Mouse (Mus musculus) heart, embryonic 11.5 days (tissue): ENCODE measurements around the gene Mme. TPM values are rescaled to one million over a fixed set of nuclear protein-coding genes. Genes with fewer than 3 reads are reported as not detected.

ENCODE experiments used
- ATAC-seq: fragments of 200-750 bp; cut with Nextera tagmentation; replicated peaks from 2 replicates; pipeline ENCODE4 v1.8.0; 2017; ENCODE audit warnings: moderate library complexity; ENCODE audit not compliant: insufficient number of reproducible peaks, low FRiP score, low TSS enrichment
- H3K27ac ChIP-seq: fragments of 300-500 bp; sonication (generic); 2 replicates; pipeline ENCODE4 v1.5.1; 2014; ENCODE audit warnings: mild to moderate bottlenecking, low read depth, low read length
- H3K27me3 ChIP-seq: fragments of 300-500 bp; sonication (generic); 2 replicates; pipeline ENCODE4 v1.6.1; 2014; ENCODE audit warnings: mild to moderate bottlenecking, low read length, mixed read lengths; ENCODE audit not compliant: control insufficient read depth, insufficient read depth
- H3K36me3 ChIP-seq: fragments of 300-500 bp; sonication (generic); 2 replicates; pipeline ENCODE4 v1.6.1; 2014; ENCODE audit warnings: mild to moderate bottlenecking, low read length, moderate library complexity, mixed read lengths; ENCODE audit not compliant: control insufficient read depth, insufficient read depth
- H3K4me1 ChIP-seq: fragments of 300-500 bp; sonication (generic); 2 replicates; pipeline ENCODE4 v1.6.1; 2014; ENCODE audit warnings: low read length; ENCODE audit not compliant: control insufficient read depth, insufficient read depth
- H3K4me2 ChIP-seq: fragments of 300-500 bp; sonication (generic); 2 replicates; pipeline ENCODE4 v1.6.1; 2014; ENCODE audit warnings: mild to moderate bottlenecking, moderate library complexity
- H3K4me3 ChIP-seq: fragments of 300-500 bp; sonication (generic); 2 replicates; pipeline ENCODE4 v1.5.1; 2014; ENCODE audit warnings: low read depth, low read length
- H3K9ac ChIP-seq: fragments of 300-500 bp; sonication (generic); 2 replicates; pipeline ENCODE4 v1.6.1; 2014; ENCODE audit warnings: mild to moderate bottlenecking, low read depth, low read length, moderate library complexity
- H3K9me3 ChIP-seq: fragments of 300-500 bp; sonication (generic); replicated peaks from 2 replicates; pipeline ENCODE4 v1.6.1; 2016; ENCODE audit warnings: low read length; ENCODE audit not compliant: control insufficient read depth
- WGBS: fragments of 180-500 bp; shearing (Covaris S2); extraction: QIAGEN DNeasy Blood & Tissue Kit; methylation state at CpG from one replicate; pipeline ENCODE4 v1.1.7; 2014; ENCODE audit not compliant: insufficient replicate concordance; 5-methylcytosine and 5-hydroxymethylcytosine counted together
- polyA plus RNA-seq: library from polyadenylated mRNA; unstranded; fragments of >200 nt; fragmentation: Nextera tagmentation; extraction: Ambion mirVana; gene quantifications from 2 replicates; pipeline ENCODE4 v1.2.1, GENCODE M21; 2014

Mme gene
- polyA plus RNA-seq, 1 experiment from 2014 or later, result 10.8 TPM

- ATAC-seq, result no peak
- Histone ChIP-seq H3K36me3 (no peaks in the 10 kb centered on the region), H3K27me3 (no peaks in the 10 kb centered on the region), H3K9ac (no peak overlapping the region), H3K4me2 (no peak overlapping the region), H3K4me1 (no peaks in the 10 kb centered on the region), H3K9me3 (no peaks in the 10 kb centered on the region), H3K27ac (no peak overlapping the region), H3K4me3 (no peak overlapping the region)
- WGBS, result 75% methylated on average over 2 of the region's 2 CpGs
Observed at GRCm38 (mm10) chr3:63390774-63391173, 149.4 kb downstream of the Mme start.

GRCm38 (mm10) chr3:63391348-63391747, 150.0 kb downstream of the Mme start:
- Histone ChIP-seq H3K9me3 (no peaks in the 10 kb centered on the region), H3K4me2 (no peak overlapping the region), H3K27me3 (no peaks in the 10 kb centered on the region), H3K9ac (no peak overlapping the region), H3K36me3 (no peaks in the 10 kb centered on the region), H3K4me3 (no peak overlapping the region), H3K27ac (no peak overlapping the region), H3K4me1 (no peaks in the 10 kb centered on the region)
- ATAC-seq, result no peak
- 65% methylated on average over 2 of the region's 2 CpGs for whole genome bisulfite sequencing

- Histone ChIP-seq H3K9me3 (no peaks in the 10 kb centered on the region), H3K4me3 (no peak overlapping the region), H3K4me2 (no peak overlapping the region), H3K36me3 (no peaks in the 10 kb centered on the region), H3K9ac (no peak overlapping the region), H3K27me3 (no peaks in the 10 kb centered on the region), H3K27ac (no peak overlapping the region), H3K4me1 (no peaks in the 10 kb centered on the region)
- WGBS, result 73% methylated on average over 4 of the region's 4 CpGs
- no peak for ATAC-seq
Observed at GRCm38 (mm10) chr3:63394424-63394941, 153.1 kb downstream of the Mme start.

- 79% methylated on average over 4 of the region's 4 CpGs for WGBS
- H3K36me3 ChIP-seq, result no peaks in the 10 kb centered on the region
- H3K4me3 ChIP-seq, result no peak overlapping the region
- no peaks in the 10 kb centered on the region for H3K4me1 ChIP-seq
- no peaks in the 10 kb centered on the region for H3K9me3 ChIP-seq
- H3K9ac ChIP-seq, result no peak overlapping the region
- no peak overlapping the region for H3K4me2 ChIP-seq
- no peak overlapping the region for H3K27ac ChIP-seq
- no peak for ATAC-seq
- no peaks in the 10 kb centered on the region for H3K27me3 ChIP-seq
Observed at GRCm38 (mm10) chr3:63398171-63398570, 156.8 kb downstream of the Mme start.

GRCm38 (mm10) chr3:63406438-63406837, 165.1 kb downstream of the Mme start:
- no peaks in the 10 kb centered on the region for H3K9me3 ChIP-seq
- no peak overlapping the region for H3K4me3 ChIP-seq
- 82% methylated on average over 3 of the region's 3 CpGs for WGBS
- H3K27me3 ChIP-seq, result no peaks in the 10 kb centered on the region
- H3K4me2 ChIP-seq, result no peak overlapping the region
- H3K9ac ChIP-seq, result no peak overlapping the region
- no peaks in the 10 kb centered on the region for H3K4me1 ChIP-seq
- no peaks in the 10 kb centered on the region for H3K36me3 ChIP-seq
- no peak for ATAC-seq
- H3K27ac ChIP-seq, result no peak overlapping the region

GRCm38 (mm10) chr3:63411006-63411405, 169.7 kb downstream of the Mme start:
- no peaks in the 10 kb centered on the region for H3K36me3 ChIP-seq
- no peaks in the 10 kb centered on the region for H3K9me3 ChIP-seq
- H3K4me2 ChIP-seq, result no peak overlapping the region
- H3K4me3 ChIP-seq, result no peak overlapping the region
- 82% methylated on average over 4 of the region's 4 CpGs for WGBS
- no peak overlapping the region for H3K27ac ChIP-seq
- no peaks in the 10 kb centered on the region for H3K27me3 ChIP-seq
- ATAC-seq, result no peak
- H3K4me1 ChIP-seq, result no peaks in the 10 kb centered on the region
- no peak overlapping the region for H3K9ac ChIP-seq

- H3K9ac ChIP-seq, result no peak overlapping the region
- no peak overlapping the region for H3K27ac ChIP-seq
- no peaks in the 10 kb centered on the region for H3K27me3 ChIP-seq
- no peaks in the 10 kb centered on the region for H3K4me1 ChIP-seq
- H3K9me3 ChIP-seq, result no peaks in the 10 kb centered on the region
- H3K4me3 ChIP-seq, result no peak overlapping the region
- no peak overlapping the region for H3K4me2 ChIP-seq
- 63% methylated on average over 6 of the region's 6 CpGs for WGBS
- no peak for ATAC-seq
- no peaks in the 10 kb centered on the region for H3K36me3 ChIP-seq
Observed at GRCm38 (mm10) chr3:63412220-63412937, 171.0 kb downstream of the Mme start.

- no peaks in the 10 kb centered on the region for H3K36me3 ChIP-seq
- no peak overlapping the region for H3K9ac ChIP-seq
- no peaks in the 10 kb centered on the region for H3K27me3 ChIP-seq
- H3K27ac ChIP-seq, result no peak overlapping the region
- H3K4me1 ChIP-seq, result no peaks in the 10 kb centered on the region
- H3K4me3 ChIP-seq, result no peak overlapping the region
- no peak for ATAC-seq
- H3K4me2 ChIP-seq, result no peak overlapping the region
- 69% methylated on average over 6 of the region's 6 CpGs for WGBS
- H3K9me3 ChIP-seq, result no peaks in the 10 kb centered on the region
Observed at GRCm38 (mm10) chr3:63413046-63413911, 171.9 kb downstream of the Mme start.
